Mouse (Mus musculus): Measurements from ENCODE around the gene Eya3. TPM values are rescaled to one million over a fixed set of nuclear protein-coding genes. Genes with fewer than 3 reads are reported as not detected.

Gene Eya3
- total and polyA plus RNA-seq, 3 experiments = 24.4 to 50.0 (median 31.0) TPM

DNA sequence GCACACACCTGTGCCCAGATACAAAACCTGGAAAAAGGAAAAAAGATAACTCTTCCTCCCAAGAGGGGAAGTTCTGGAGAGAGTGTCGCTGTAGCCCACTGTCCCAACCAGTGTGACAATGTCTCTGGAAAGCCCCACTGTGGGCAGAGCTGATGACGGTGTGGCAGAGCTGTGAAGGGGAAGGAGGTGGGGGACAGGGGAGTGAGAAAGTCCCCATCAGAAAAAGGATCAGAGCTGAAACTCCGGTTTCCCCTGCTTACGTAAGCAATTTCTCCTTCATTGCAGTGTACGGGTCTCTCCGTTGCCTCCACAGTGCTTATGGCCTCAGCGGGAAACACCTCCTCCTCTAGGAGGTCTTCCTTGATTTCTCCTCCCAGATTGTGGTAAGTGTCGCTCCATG lies 27.5 kb upstream of the Eya3 start:
- in situ Hi-C loops (cut with MboI; ENCODE audit: low pct_ligation_motif_present, low pct_unique_long_range_greater_than_20kb, low sequenced_read_pairs) (no loop called here), dilution Hi-C loops (cut with MboI; ENCODE audit: extremely low pct_ligation_motif_present, extremely low pct_unique_long_range_greater_than_20kb, low sequenced_read_pairs) (no loop called here)
- H3K9me3 ChIP-seq (replicated peaks; ENCODE audit: low read length) = peaks cover 17% of the 10 kb centered on the region
- H3K27ac ChIP-seq (ENCODE audit: insufficient read depth, low read depth) = no peak overlapping the region
- no peak overlapping the region for H3K4me2 ChIP-seq (ENCODE audit: insufficient read depth, low read depth, poor library complexity, severe bottlenecking)
- H3K79me2 ChIP-seq (replicated peaks; ENCODE audit: control insufficient read depth, extremely low read depth, insufficient read depth, poor library complexity, severe bottlenecking) = no peaks in the 10 kb centered on the region
- peak; percentile 43 for DNase-seq (ENCODE audit: extremely low read depth)
- H3K9ac ChIP-seq (ENCODE audit: insufficient read depth, low read depth) = no peak overlapping the region
- peaks cover 0 to 5% of the 10 kb centered on the region in 2 experiments for H3K36me3 ChIP-seq (replicated peaks in 1 of 2; ENCODE audit: control insufficient read depth in 1 of 2, insufficient read depth in 1 of 2, low read length in 1 of 2)
- TF ChIP-seq USF2 (conservative IDR thresholded peaks at IDR 0.05; ENCODE audit: low read depth, low read length) (no peak), MEF2A (IDR thresholded peaks at IDR 0.05; ENCODE audit: borderline replicate concordance, low read depth, low read length) (0 out of 2 replicates have a peak, but pooled peaks have one; percentile 9), E2F4 (IDR thresholded peaks at IDR 0.05; ENCODE audit: insufficient replicate concordance, low read depth, low read length) (no peak), TBP (conservative IDR thresholded peaks at IDR 0.05; ENCODE audit: low read depth, low read length) (no peak), MAFK (IDR thresholded peaks at IDR 0.05; ENCODE audit: insufficient replicate concordance, low read length) (peak; percentile 83)
- peak overlapping the region in 1 of 3 experiments; percentile 50 for H3K4me3 ChIP-seq (replicated peaks in 1 of 3; ENCODE audit: low read depth in 2 of 3, low read length in 2 of 3, poor library complexity in 1 of 3)
- no peaks in the 10 kb centered on the region for H3K27me3 ChIP-seq (replicated peaks)
- H3K4me1 ChIP-seq (ENCODE audit: control insufficient read depth in 1 of 2, insufficient read depth in 2 of 2) = peaks cover 8 to 26% of the 10 kb centered on the region in 2 experiments; a peak in 3 of 4 replicates

DNA sequence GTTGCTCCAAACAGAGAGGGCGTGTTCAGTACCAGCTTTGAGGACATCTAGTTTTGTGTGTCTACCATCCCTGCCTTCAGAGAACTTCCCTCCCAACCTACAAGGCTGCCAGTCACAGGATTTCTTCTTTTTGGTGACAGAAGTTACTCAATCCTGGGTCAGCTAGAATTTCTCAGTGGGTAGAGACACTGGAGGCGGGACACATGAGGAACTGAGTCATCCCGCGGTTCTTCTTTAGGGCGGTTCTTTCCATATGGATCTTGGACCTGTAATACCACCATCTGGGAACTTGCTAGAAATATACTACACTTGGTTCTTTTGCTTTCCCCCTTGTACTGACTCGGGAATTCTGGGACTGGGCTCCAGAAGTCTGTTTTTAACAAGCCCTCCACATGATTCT lies 20.9 kb upstream of the Eya3 start:
- dilution Hi-C loops (cut with MboI; ENCODE audit: extremely low pct_ligation_motif_present, extremely low pct_unique_long_range_greater_than_20kb, low sequenced_read_pairs) = no loop called here
- in situ Hi-C loops (cut with MboI; ENCODE audit: low pct_ligation_motif_present, low pct_unique_long_range_greater_than_20kb, low sequenced_read_pairs) = no loop called here
- H3K4me3 ChIP-seq (replicated peaks in 1 of 3; ENCODE audit: low read depth in 2 of 3, low read length in 2 of 3, poor library complexity in 1 of 3) = no peak overlapping the region

DNA sequence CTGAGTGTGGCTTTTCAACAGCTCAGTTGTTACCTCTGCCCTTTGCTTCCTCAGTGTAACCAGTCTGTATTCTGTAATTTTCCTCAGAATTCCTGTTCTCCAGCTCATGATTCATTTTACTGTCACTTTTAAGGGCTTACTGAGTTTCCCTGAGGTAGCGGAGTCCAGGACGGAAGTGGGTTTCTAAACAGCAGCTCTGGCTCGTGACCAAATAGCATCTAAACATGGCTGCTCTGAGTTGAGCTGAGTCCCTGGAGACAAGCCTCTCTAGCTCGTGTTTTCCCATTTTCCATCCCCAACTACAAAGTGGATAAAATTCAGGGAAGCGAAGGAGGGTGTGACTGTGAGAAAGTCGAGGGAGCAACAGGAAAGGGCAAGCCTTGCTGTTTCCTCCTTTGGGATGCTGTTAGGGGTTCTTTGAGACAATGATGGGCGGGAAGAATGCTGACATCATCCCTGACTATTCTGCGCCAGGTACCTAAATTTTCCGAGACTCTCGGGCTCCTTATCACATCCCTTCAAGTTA lies 19.9 kb upstream of the Eya3 start:
- dilution Hi-C loops (cut with MboI; ENCODE audit: extremely low pct_ligation_motif_present, extremely low pct_unique_long_range_greater_than_20kb, low sequenced_read_pairs) = no loop called here
- peaks cover 0 to 6% of the 10 kb centered on the region in 2 experiments; a peak in 2 of 4 replicates for H3K4me1 ChIP-seq (ENCODE audit: control insufficient read depth in 1 of 2, insufficient read depth in 2 of 2)
- in situ Hi-C loops (cut with MboI; ENCODE audit: low pct_ligation_motif_present, low pct_unique_long_range_greater_than_20kb, low sequenced_read_pairs) = no loop called here
- H3K27me3 ChIP-seq (replicated peaks) = no peaks in the 10 kb centered on the region
- H3K79me2 ChIP-seq (replicated peaks; ENCODE audit: control insufficient read depth, extremely low read depth, insufficient read depth, poor library complexity, severe bottlenecking) = no peaks in the 10 kb centered on the region
- TF ChIP-seq IRF4 (IDR thresholded peaks at IDR 0.05; ENCODE audit: low read depth, low read length) (no peak), MXI1 (IDR thresholded peaks at IDR 0.05; ENCODE audit: low read depth, low read length) (no peak), ETS1 (conservative IDR thresholded peaks at IDR 0.05; ENCODE audit: low read depth, low read length) (no peak), TBP (conservative IDR thresholded peaks at IDR 0.05; ENCODE audit: low read depth, low read length) (no peak), POLR2A (IDR thresholded peaks at IDR 0.05; ENCODE audit: low read depth, low read length) (no peak), TCF12 (IDR thresholded peaks at IDR 0.05; ENCODE audit: low read depth, low read length) (no peak), RAD21 (IDR thresholded peaks at IDR 0.05; ENCODE audit: low read depth, low read length) (no peak), USF1 (IDR thresholded peaks at IDR 0.05; ENCODE audit: low read depth, low read length) (no peak), GABPA (IDR thresholded peaks at IDR 0.05; ENCODE audit: insufficient replicate concordance, low read depth, low read length) (no peak), ZKSCAN1 (IDR thresholded peaks at IDR 0.05; ENCODE audit: borderline replicate concordance, low read depth, low read length) (no peak), POLR2AphosphoS2 (IDR thresholded peaks at IDR 0.05; ENCODE audit: low read depth, low read length) (no peak), USF2 (conservative IDR thresholded peaks at IDR 0.05; ENCODE audit: low read depth, low read length) (no peak), BHLHE40 (IDR thresholded peaks at IDR 0.05; ENCODE audit: low read depth, low read length) (no peak), KAT2A (IDR thresholded peaks at IDR 0.05; ENCODE audit: insufficient replicate concordance, low read length) (no peak), CHD1 (IDR thresholded peaks at IDR 0.05; ENCODE audit: low read depth, low read length) (no peak)
- H3K9ac ChIP-seq (ENCODE audit: insufficient read depth, low read depth) = no peak overlapping the region
- no peak overlapping the region for H3K4me3 ChIP-seq (replicated peaks in 1 of 3; ENCODE audit: low read depth in 2 of 3, low read length in 2 of 3, poor library complexity in 1 of 3)
- peaks cover 0 to 14% of the 10 kb centered on the region in 2 experiments for H3K36me3 ChIP-seq (replicated peaks in 1 of 2; ENCODE audit: control insufficient read depth in 1 of 2, insufficient read depth in 1 of 2, low read length in 1 of 2)
- H3K27ac ChIP-seq (ENCODE audit: insufficient read depth, low read depth) = no peak overlapping the region
- H3K9me3 ChIP-seq (replicated peaks; ENCODE audit: low read length) = peaks cover 20% of the 10 kb centered on the region
- H3K4me2 ChIP-seq (ENCODE audit: insufficient read depth, low read depth, poor library complexity, severe bottlenecking) = no peak overlapping the region
- no peak for DNase-seq (ENCODE audit: extremely low read depth)

More for the DNA sequence above, 20.9 kb upstream of the Eya3 start:
- Histone ChIP-seq H3K79me2 (replicated peaks; ENCODE audit: control insufficient read depth, extremely low read depth, insufficient read depth, poor library complexity, severe bottlenecking) (no peaks in the 10 kb centered on the region), H3K27ac (ENCODE audit: insufficient read depth, low read depth) (no peak overlapping the region), H3K4me2 (ENCODE audit: insufficient read depth, low read depth, poor library complexity, severe bottlenecking) (no peak overlapping the region), H3K9ac (ENCODE audit: insufficient read depth, low read depth) (no peak overlapping the region), H3K36me3 (replicated peaks in 1 of 2; ENCODE audit: control insufficient read depth in 1 of 2, insufficient read depth in 1 of 2, low read length in 1 of 2) (peaks cover 0 to 17% of the 10 kb centered on the region in 2 experiments), H3K9me3 (replicated peaks; ENCODE audit: low read length) (peaks cover 25% of the 10 kb centered on the region), H3K27me3 (replicated peaks) (no peaks in the 10 kb centered on the region), H3K4me1 (ENCODE audit: control insufficient read depth in 1 of 2, insufficient read depth in 2 of 2) (peaks cover 0 to 6% of the 10 kb centered on the region in 2 experiments; a peak in 2 of 4 replicates)
- DNase-seq (ENCODE audit: extremely low read depth) = no peak
- TF ChIP-seq IRF4 (IDR thresholded peaks at IDR 0.05; ENCODE audit: low read depth, low read length) = no peak
- TF ChIP-seq CHD1 (IDR thresholded peaks at IDR 0.05; ENCODE audit: low read depth, low read length) = no peak
- TF ChIP-seq POLR2AphosphoS2 (IDR thresholded peaks at IDR 0.05; ENCODE audit: low read depth, low read length) = no peak
- TF ChIP-seq RAD21 (IDR thresholded peaks at IDR 0.05; ENCODE audit: low read depth, low read length) = no peak
- no peak for TF ChIP-seq ZC3H11A (IDR thresholded peaks at IDR 0.05; ENCODE audit: low read depth, low read length)
- TF ChIP-seq JUN (IDR thresholded peaks at IDR 0.05; ENCODE audit: insufficient read depth, low read depth, low read length) = no peak
- TF ChIP-seq USF1 (IDR thresholded peaks at IDR 0.05; ENCODE audit: low read depth, low read length) = no peak
- no peak for TF ChIP-seq BHLHE40 (IDR thresholded peaks at IDR 0.05; ENCODE audit: low read depth, low read length)
- no peak for TF ChIP-seq USF2 (conservative IDR thresholded peaks at IDR 0.05; ENCODE audit: low read depth, low read length)
- no peak for TF ChIP-seq SMC3 (IDR thresholded peaks at IDR 0.05; ENCODE audit: low read depth, low read length)
- TF ChIP-seq ETS1 (conservative IDR thresholded peaks at IDR 0.05; ENCODE audit: low read depth, low read length) = no peak
- TF ChIP-seq GABPA (IDR thresholded peaks at IDR 0.05; ENCODE audit: insufficient replicate concordance, low read depth, low read length) = no peak
- no peak for TF ChIP-seq TBP (conservative IDR thresholded peaks at IDR 0.05; ENCODE audit: low read depth, low read length)
- no peak for TF ChIP-seq MXI1 (IDR thresholded peaks at IDR 0.05; ENCODE audit: low read depth, low read length)
- TF ChIP-seq CTCF (conservative IDR thresholded peaks at IDR 0.05 in 1 of 2, IDR thresholded peaks at IDR 0.05 in 1 of 2; ENCODE audit: low read depth in 2 of 2, low read length in 2 of 2) = no peak
- TF ChIP-seq NELFE (IDR thresholded peaks at IDR 0.05; ENCODE audit: low read depth, low read length) = no peak
- TF ChIP-seq E2F4 (IDR thresholded peaks at IDR 0.05; ENCODE audit: insufficient replicate concordance, low read depth, low read length) = no peak
